Mouse (Mus musculus) heart, embryonic 14.5 days (tissue): ENCODE measurements around the gene Large2. TPM values are rescaled to one million over a fixed set of nuclear protein-coding genes. Genes with fewer than 3 reads are reported as not detected.

Experiments used
- ATAC-seq: fragments of 200-750 bp; cut with Nextera tagmentation; 2 replicates; pipeline ENCODE4 v1.8.0; 2017; ENCODE audit warnings: low read depth, moderate TSS enrichment; ENCODE audit not compliant: insufficient number of reproducible peaks, insufficient read depth, low FRiP score
- H3K27ac ChIP-seq, 2 experiments: fragments of 200-500 bp in 1 of 2; fragments of 300-500 bp in 1 of 2; sonication (generic) in 1 of 2; replicated peaks in 1 of 2; 2 replicates each; pipeline ENCODE4 v1.5.1; 2012 to 2014; ENCODE audit warnings: low read depth in 2 of 2, low read length in 2 of 2, control low read depth in 1 of 2, mild to moderate bottlenecking in 1 of 2, mixed read lengths in 1 of 2; ENCODE audit not compliant: control insufficient read depth in 1 of 2, insufficient read depth in 1 of 2
- H3K27me3 ChIP-seq: fragments of 300-500 bp; sonication (generic); 2 replicates; pipeline ENCODE4 v1.6.1; 2014; ENCODE audit warnings: mild to moderate bottlenecking, low read length, control low read depth; ENCODE audit not compliant: control insufficient read depth, insufficient read depth
- H3K36me3 ChIP-seq: fragments of 300-500 bp; sonication (generic); 2 replicates; pipeline ENCODE4 v1.6.1; 2014; ENCODE audit warnings: mild to moderate bottlenecking, control low read depth, low read length, mixed read lengths; ENCODE audit not compliant: control insufficient read depth, insufficient read depth
- H3K4me1 ChIP-seq, 2 experiments: fragments of 200-500 bp in 1 of 2; fragments of 300-500 bp in 1 of 2; sonication (generic) in 1 of 2; 2 replicates each; pipeline ENCODE4 v1.6.1; 2012 to 2014; ENCODE audit warnings: low read length in 2 of 2, control low read depth in 1 of 2, mixed read lengths in 1 of 2; ENCODE audit not compliant: control insufficient read depth in 2 of 2, insufficient read depth in 2 of 2
- H3K4me2 ChIP-seq: fragments of 300-500 bp; sonication (generic); 2 replicates; pipeline ENCODE4 v1.6.1; 2014; ENCODE audit warnings: mild to moderate bottlenecking, low read length
- H3K4me3 ChIP-seq, 2 experiments: fragments of 200-500 bp in 1 of 2; fragments of 300-500 bp in 1 of 2; sonication (generic) in 1 of 2; 2 replicates each; pipeline ENCODE4 v1.5.1; 2012 to 2014; ENCODE audit warnings: low read length in 2 of 2, mild to moderate bottlenecking in 2 of 2, control low read depth in 1 of 2, low read depth in 1 of 2, moderate library complexity in 1 of 2; ENCODE audit not compliant: control insufficient read depth in 1 of 2, insufficient read depth in 1 of 2
- H3K9ac ChIP-seq: fragments of 300-500 bp; sonication (generic); 2 replicates; pipeline ENCODE4 v1.6.1; 2014; ENCODE audit warnings: mild to moderate bottlenecking, low read length
- H3K9me3 ChIP-seq: fragments of 300-500 bp; sonication (generic); 2 replicates; pipeline ENCODE4 v1.6.1; 2016; ENCODE audit warnings: low read length, control low read depth; ENCODE audit not compliant: control insufficient read depth
- WGBS: fragments of 180-500 bp; shearing (Covaris S2); extraction: QIAGEN DNeasy Blood & Tissue Kit; methylation state at CpG from one replicate; pipeline ENCODE4 v1.1.7; 2014; 5-methylcytosine and 5-hydroxymethylcytosine counted together
- microRNA-seq: library from miRNA; unstranded; fragments of <30 nt; microRNA quantifications from one replicate; pipeline ENCODE4, GENCODE M21; 2016
- polyA plus RNA-seq: library from polyadenylated mRNA; unstranded; fragments of >200 nt; fragmentation: Nextera tagmentation; extraction: Ambion mirVana; gene quantifications from 2 replicates; pipeline ENCODE4 v1.2.1, GENCODE M21; 2014

Large2 gene
- polyA plus RNA-seq, 1 experiment from 2014 or later: 1.2 TPM

DNA sequence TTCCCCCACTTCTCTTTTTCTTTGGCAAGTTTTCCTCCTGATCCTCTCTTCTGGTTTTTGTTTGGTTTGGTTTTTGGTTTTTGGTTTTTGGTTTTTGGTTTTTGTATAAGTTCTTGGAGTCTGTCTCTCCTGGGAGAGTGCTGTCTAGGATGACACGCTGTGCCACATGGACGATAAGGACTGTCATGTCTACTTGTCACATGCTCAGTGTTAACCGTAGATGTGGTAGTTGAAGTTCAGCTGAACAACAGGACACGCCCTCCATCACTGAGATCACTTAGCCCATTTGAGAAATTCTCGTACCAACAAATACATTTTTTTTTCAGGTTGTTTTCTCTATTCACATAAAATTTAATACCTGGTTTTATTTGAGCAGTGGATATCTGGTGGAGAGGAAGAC, 57.4 kb downstream of the Large2 start:
- no peak for ATAC-seq

DNA sequence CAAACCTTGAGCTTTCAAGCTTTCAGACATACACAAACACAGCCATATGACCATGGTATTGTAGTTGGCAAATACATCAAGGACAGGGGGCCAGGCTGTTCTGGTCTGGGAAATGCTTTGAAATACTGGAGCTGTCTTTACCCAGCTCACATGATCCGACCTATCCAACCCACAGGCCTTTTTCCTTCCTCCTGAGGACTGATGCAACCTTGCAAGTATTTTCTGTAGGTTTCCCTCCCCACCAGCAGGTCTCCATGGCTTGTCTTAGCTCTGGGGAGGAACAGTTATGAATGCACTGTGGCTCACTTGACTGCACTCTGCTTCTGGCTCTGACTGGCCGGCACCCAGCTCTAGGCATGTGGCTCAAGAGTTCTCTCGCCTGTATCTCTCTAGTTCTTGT, 58.0 kb downstream of the Large2 start:
- H3K4me2 ChIP-seq: no peak overlapping the region
- H3K4me1 ChIP-seq: no peaks in the 10 kb centered on the region; a peak in 1 of 4 replicates
- ATAC-seq: no peak
- no peak overlapping the region for H3K9ac ChIP-seq
- no peak overlapping the region for H3K27ac ChIP-seq
- WGBS: 33% methylated on average over 3 of the region's 3 CpGs
- H3K27me3 ChIP-seq: no peaks in the 10 kb centered on the region
- H3K36me3 ChIP-seq: peaks cover 7% of the 10 kb centered on the region
- no peak overlapping the region for H3K4me3 ChIP-seq
- H3K9me3 ChIP-seq: no peaks in the 10 kb centered on the region

More for the DNA sequence above, 57.4 kb downstream of the Large2 start:
- 79% methylated on average over 5 of the region's 5 CpGs for WGBS
- Histone ChIP-seq H3K4me2 (no peak overlapping the region), H3K27me3 (no peaks in the 10 kb centered on the region), H3K4me1 (no peaks in the 10 kb centered on the region; a peak in 1 of 4 replicates), H3K9me3 (no peaks in the 10 kb centered on the region), H3K27ac (no peak overlapping the region), H3K4me3 (no peak overlapping the region), H3K9ac (no peak overlapping the region), H3K36me3 (peaks cover 13% of the 10 kb centered on the region)

Small RNAs within 50 kb of the gene (microRNA-seq; reads per million reads assigned to microRNA genes)
- not detected for gene Mir7000

Other genes with a start within 250 kb of the Large2 start
- gene Pex16, start 193 bp downstream of the Large2 start, polyA plus RNA-seq: 15.3 and 19.7 TPM in 2 replicates
- 0.44 and 1.5 TPM in 2 replicates for gene 1700029I15Rik, start 7.7 kb upstream of the Large2 start, polyA plus RNA-seq
- 1.9 and 2.9 TPM in 2 replicates for gene Mapk8ip1, start 26.4 kb upstream of the Large2 start, polyA plus RNA-seq
- gene Cry2, start 59.2 kb upstream of the Large2 start, polyA plus RNA-seq: 15.6 and 17.8 TPM in 2 replicates
- 6.7 and 7.1 TPM in 2 replicates for gene Slc35c1, start 85.7 kb upstream of the Large2 start, polyA plus RNA-seq
- 2.3 and 2.5 TPM in 2 replicates for gene Chst1, start 224.8 kb upstream of the Large2 start, polyA plus RNA-seq